Mouse (Mus musculus) splenic B cell, adult 2 months (primary cell): Measurements from ENCODE around the gene Taar6.
A peak's percentile ranks its signal among the peaks of the same experiment; 100 is the strongest.

Source experiments
- DNase-seq: peaks from one replicate; pipeline ENCODE4 v3.0.0-alpha.2; 2011; ENCODE audit warnings: low read depth, low spot score
- H3K27me3 ChIP-seq: 2 replicates; pipeline ENCODE4 v1.6.1; 2012; ENCODE audit warnings: mild to moderate bottlenecking, low read length, moderate library complexity, mixed read lengths; ENCODE audit not compliant: control insufficient read depth, poor library complexity, insufficient read depth, severe bottlenecking
- H3K36me3 ChIP-seq: 2 replicates; pipeline ENCODE4 v1.6.1; 2012; ENCODE audit warnings: mild to moderate bottlenecking, low read length, moderate library complexity, mixed read lengths; ENCODE audit not compliant: control insufficient read depth, poor library complexity, insufficient read depth, severe bottlenecking

Taar6 gene

GRCm38 (mm10) chr10:23960444-23960915 lies 25.0 kb downstream of the Taar6 start, which contains the start of gene Taar4:
Taar4 (plus strand) TSS chr10:23960494.
- H3K36me3 ChIP-seq = no peaks in the 10 kb centered on the region
- DNase-seq = no peak
- no peaks in the 10 kb centered on the region for H3K27me3 ChIP-seq

DNA sequence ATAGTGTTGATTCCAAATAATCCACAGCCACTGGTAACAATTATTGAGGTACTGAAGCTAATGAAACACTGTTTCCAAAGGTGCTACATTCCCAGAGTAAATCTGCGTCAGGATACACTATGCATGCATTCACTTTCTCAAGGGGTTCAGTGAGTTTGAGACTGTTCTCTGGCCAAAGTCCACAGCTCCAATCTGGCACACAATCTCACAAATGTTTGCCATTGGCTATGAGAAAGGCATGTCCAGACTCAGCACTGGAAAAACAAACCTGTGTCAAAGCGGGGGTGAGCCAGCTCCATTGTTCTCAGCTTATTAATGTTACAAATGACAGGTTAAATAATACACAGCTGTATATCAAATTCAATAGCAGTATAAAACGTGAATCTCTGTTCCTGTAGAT lies 26.4 kb downstream of the Taar6 start:
- H3K27me3 ChIP-seq = no peaks in the 10 kb centered on the region
- H3K36me3 ChIP-seq = no peaks in the 10 kb centered on the region
- DNase-seq = no peak

- no peaks in the 10 kb centered on the region for H3K27me3 ChIP-seq
- DNase-seq = no peak
- no peaks in the 10 kb centered on the region for H3K36me3 ChIP-seq
Observed at GRCm38 (mm10) chr10:23951714-23952113, 33.7 kb downstream of the Taar6 start.

- Histone ChIP-seq H3K36me3 (no peaks in the 10 kb centered on the region), H3K27me3 (no peaks in the 10 kb centered on the region)
- DNase-seq = no peak
Observed at GRCm38 (mm10) chr10:23949508-23950005, 35.9 kb downstream of the Taar6 start, which contains the start of gene Taar3. Taar3 (plus strand) TSS chr10:23949558.

GRCm38 (mm10) chr10:23948026-23948425 lies 37.4 kb downstream of the Taar6 start:
- DNase-seq = no peak
- Histone ChIP-seq H3K36me3 (no peaks in the 10 kb centered on the region), H3K27me3 (no peaks in the 10 kb centered on the region)

DNA sequence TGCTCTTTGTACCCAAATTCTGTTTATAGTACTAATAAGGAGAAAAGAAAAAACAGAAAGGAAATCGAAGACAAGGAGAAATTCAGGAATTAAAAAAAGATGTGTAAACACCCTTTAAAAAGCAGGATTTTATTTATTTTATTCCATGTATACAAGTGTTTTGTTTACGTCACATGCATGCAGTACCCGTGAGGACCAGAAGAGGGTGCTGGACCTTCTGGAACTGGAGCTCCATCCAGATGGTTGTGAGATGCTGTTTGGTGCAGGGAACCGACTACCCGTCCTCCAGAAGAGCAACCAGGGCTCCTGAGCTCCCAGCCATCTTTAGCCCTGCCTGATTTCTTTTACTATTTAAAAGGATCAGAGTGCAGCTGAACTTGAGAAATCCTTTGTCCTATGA lies 43.0 kb downstream of the Taar6 start:
- Histone ChIP-seq H3K27me3 (no peaks in the 10 kb centered on the region), H3K36me3 (no peaks in the 10 kb centered on the region)
- peak; percentile 16 for DNase-seq

GRCm38 (mm10) chr10:23938312-23938711 lies 47.1 kb downstream of the Taar6 start, which contains the start of gene Taar2:
Taar2 (plus strand) TSS chr10:23938572.
- DNase-seq = no peak
- H3K36me3 ChIP-seq = no peaks in the 10 kb centered on the region
- H3K27me3 ChIP-seq = no peaks in the 10 kb centered on the region

DNA sequence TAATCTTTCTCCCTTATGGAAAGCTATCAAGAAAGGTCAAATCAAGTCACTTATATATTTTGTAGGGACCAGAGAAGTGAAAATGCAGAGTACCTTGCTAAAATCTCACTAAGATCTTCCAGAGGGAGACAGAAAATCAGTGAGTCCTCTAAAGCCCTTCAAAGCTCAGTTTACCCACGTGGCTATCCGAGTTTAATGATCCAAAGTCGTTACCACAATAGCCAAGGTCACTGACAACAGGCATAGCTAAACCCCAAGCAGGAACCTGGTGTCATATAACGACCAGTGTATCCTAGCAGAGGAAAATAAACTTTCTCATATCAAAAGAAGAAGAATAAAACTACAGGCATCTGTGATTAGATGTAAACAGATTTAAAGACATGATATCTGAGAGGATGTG lies 47.8 kb downstream of the Taar6 start:
- no peaks in the 10 kb centered on the region for H3K27me3 ChIP-seq
- H3K36me3 ChIP-seq = no peaks in the 10 kb centered on the region
- DNase-seq = no peak
